Mouse (Mus musculus) cerebellum, adult 8-10 months (tissue): Measurements from ENCODE around the gene Meis2.

Source experiments
- DNase-seq: peaks from one replicate; pipeline ENCODE4 v3.0.0; 2022

Gene Meis2

GRCm38 (mm10) chr2:115890030-115890429 is 175.6 kb downstream of the Meis2 start:
- DNase-seq = no peak

GRCm38 (mm10) chr2:115889212-115889611 is 176.4 kb downstream of the Meis2 start:
- DNase-seq = no peak

GRCm38 (mm10) chr2:115888336-115889077 is 177.1 kb downstream of the Meis2 start:
- no peak for DNase-seq

- no peak for DNase-seq
Observed at GRCm38 (mm10) chr2:115887631-115888030, 178.0 kb downstream of the Meis2 start.

GRCm38 (mm10) chr2:115884184-115884583 is 181.5 kb downstream of the Meis2 start:
- DNase-seq = no peak

GRCm38 (mm10) chr2:115883520-115883919 is 182.1 kb downstream of the Meis2 start:
- DNase-seq = no peak

GRCm38 (mm10) chr2:115875802-115876531 is 189.7 kb downstream of the Meis2 start:
- no peak for DNase-seq

GRCm38 (mm10) chr2:115872851-115873250 is 192.8 kb downstream of the Meis2 start:
- DNase-seq = no peak

GRCm38 (mm10) chr2:115869966-115870365 is 195.7 kb downstream of the Meis2 start:
- no peak for DNase-seq

- DNase-seq = no peak
Observed at GRCm38 (mm10) chr2:115860600-115861347, 204.9 kb downstream of the Meis2 start.

GRCm38 (mm10) chr2:115860141-115860480 is 205.5 kb downstream of the Meis2 start:
- no peak for DNase-seq

GRCm38 (mm10) chr2:115859371-115860140 is 206.1 kb downstream of the Meis2 start:
- no peak for DNase-seq

- no peak for DNase-seq
Observed at GRCm38 (mm10) chr2:115858927-115859326, 206.7 kb downstream of the Meis2 start.

- DNase-seq = no peak
Observed at GRCm38 (mm10) chr2:115858246-115858645, 207.4 kb downstream of the Meis2 start.

- DNase-seq = no peak
Observed at GRCm38 (mm10) chr2:115857123-115858080, 208.2 kb downstream of the Meis2 start.

- no peak for DNase-seq
Observed at GRCm38 (mm10) chr2:115856401-115857073, 209.1 kb downstream of the Meis2 start.

- DNase-seq = peak; percentile 16
Observed at GRCm38 (mm10) chr2:115855511-115856400, 209.9 kb downstream of the Meis2 start.

GRCm38 (mm10) chr2:115854828-115855311 is 210.8 kb downstream of the Meis2 start:
- no peak for DNase-seq

GRCm38 (mm10) chr2:115854007-115854827 is 211.4 kb downstream of the Meis2 start:
- DNase-seq = no peak
